Mouse (Mus musculus): ENCODE measurements around the gene Glyctk. TPM values are rescaled to one million over a fixed set of nuclear protein-coding genes. Genes with fewer than 3 reads are reported as not detected.

The Glyctk gene
- total RNA-seq, 2 experiments from 2014 or later = 1.7 to 2.1 TPM

Small RNAs within 50 kb of the gene (microRNA-seq; reads per million reads assigned to microRNA genes)
- gene Mir135a-1 (not detected), gene Mirlet7g (96,081 reads per million, percentile 100 among the genes with 10 or more reads in this experiment)

Other genes starting within 250 kb of the Glyctk start
- under 1 TPM; 0.16 to 0.28 TPM for gene Col6a5, start 197.5 kb downstream of the Glyctk start, total RNA-seq (2021)
- gene Col6a4, start 61.4 kb downstream of the Glyctk start, total RNA-seq (2021) = not detected
- 10 to 100 TPM; 42.6 to 45.8 TPM for gene Wdr82, start 12.8 kb upstream of the Glyctk start, total RNA-seq (2021)
- 10 to 100 TPM; 10.0 to 12.2 TPM for gene Ppm1m, start 41.6 kb upstream of the Glyctk start, total RNA-seq (2021)
- 100 to 1,000 TPM; 160 to 189 TPM for gene Twf2, start 45.0 kb upstream of the Glyctk start, total RNA-seq (2021)
- gene Tlr9, start 64.5 kb upstream of the Glyctk start, total RNA-seq (2021) = under 1 TPM; 0.52 to 0.64 TPM
- gene Alas1, start 90.5 kb upstream of the Glyctk start, total RNA-seq (2021) = 100 to 1,000 TPM; 571 to 593 TPM
- gene Poc1a, start 122.9 kb upstream of the Glyctk start, total RNA-seq (2021) = 1 to 10 TPM; 3.3 to 3.4 TPM
- gene Dusp7, start 210.5 kb upstream of the Glyctk start, total RNA-seq (2021) = 10 to 100 TPM; 43.6 to 67.0 TPM

Measured in heart, postnatal 25 days (tissue).